Mouse (Mus musculus): ENCODE data around the gene Mgat5. TPM values are rescaled to one million over a fixed set of nuclear protein-coding genes. Genes with fewer than 3 reads are reported as not detected.

Gene Mgat5
- polyA plus RNA-seq, 1 experiment from 2014 or later, result 15.0 TPM

- Histone ChIP-seq H3K4me3 (no peak overlapping the region), H3K36me3 (no peaks in the 10 kb centered on the region), H3K9me3 (no peaks in the 10 kb centered on the region), H3K4me1 (replicated peaks) (peaks cover 32% of the 10 kb centered on the region), H3K27me3 (no peaks in the 10 kb centered on the region), H3K4me2 (no peak overlapping the region), H3K27ac (replicated peaks) (no peak overlapping the region), H3K9ac (no peak overlapping the region)
- 58% methylated on average over 4 of the region's 4 CpGs for WGBS
- ATAC-seq (ENCODE audit: low FRiP score, low read depth), result no peak
Observed at GRCm38 (mm10) chr1:127203231-127203764, 1.5 kb upstream of the Mgat5 start.

- no peaks in the 10 kb centered on the region for H3K27me3 ChIP-seq
- H3K36me3 ChIP-seq, result no peaks in the 10 kb centered on the region
- no peaks in the 10 kb centered on the region for H3K9me3 ChIP-seq
- peak overlapping the region; percentile 87 for H3K4me2 ChIP-seq
- H3K4me1 ChIP-seq (replicated peaks), result peaks cover 41% of the 10 kb centered on the region
- no peak for ATAC-seq (ENCODE audit: low FRiP score, low read depth)
- H3K9ac ChIP-seq, result peak overlapping the region; percentile 83
- under 1% methylated on average over 24 of the region's 24 CpGs for WGBS
- H3K27ac ChIP-seq (replicated peaks), result peak overlapping the region; percentile 91
- peak overlapping the region; percentile 72 for H3K4me3 ChIP-seq
Observed at GRCm38 (mm10) chr1:127205501-127206019, 745 bp downstream of the Mgat5 start.

GRCm38 (mm10) chr1:127206020-127206641, 1.3 kb downstream of the Mgat5 start:
- no peaks in the 10 kb centered on the region for H3K36me3 ChIP-seq
- H3K9me3 ChIP-seq, result no peaks in the 10 kb centered on the region
- peak overlapping the region; percentile 72 for H3K4me3 ChIP-seq
- WGBS, result under 1% methylated on average over 39 of the region's 39 CpGs
- peak; percentile 56 for ATAC-seq (ENCODE audit: low FRiP score, low read depth)
- peaks cover 41% of the 10 kb centered on the region for H3K4me1 ChIP-seq (replicated peaks)
- peak overlapping the region; percentile 83 for H3K9ac ChIP-seq
- H3K27ac ChIP-seq (replicated peaks), result peak overlapping the region; percentile 91
- peak overlapping the region; percentile 87 for H3K4me2 ChIP-seq
- no peaks in the 10 kb centered on the region for H3K27me3 ChIP-seq

GRCm38 (mm10) chr1:127206881-127207555, 2.2 kb downstream of the Mgat5 start:
- Histone ChIP-seq H3K9ac (peak overlapping the region; percentile 83), H3K9me3 (no peaks in the 10 kb centered on the region), H3K4me1 (replicated peaks) (peaks cover 41% of the 10 kb centered on the region), H3K27ac (replicated peaks) (peak overlapping the region; percentile 91), H3K27me3 (no peaks in the 10 kb centered on the region), H3K4me3 (peak overlapping the region; percentile 72), H3K36me3 (no peaks in the 10 kb centered on the region), H3K4me2 (peak overlapping the region; percentile 87)
- ATAC-seq (ENCODE audit: low FRiP score, low read depth), result no peak
- 59% methylated on average over 11 of the region's 11 CpGs for WGBS

DNA sequence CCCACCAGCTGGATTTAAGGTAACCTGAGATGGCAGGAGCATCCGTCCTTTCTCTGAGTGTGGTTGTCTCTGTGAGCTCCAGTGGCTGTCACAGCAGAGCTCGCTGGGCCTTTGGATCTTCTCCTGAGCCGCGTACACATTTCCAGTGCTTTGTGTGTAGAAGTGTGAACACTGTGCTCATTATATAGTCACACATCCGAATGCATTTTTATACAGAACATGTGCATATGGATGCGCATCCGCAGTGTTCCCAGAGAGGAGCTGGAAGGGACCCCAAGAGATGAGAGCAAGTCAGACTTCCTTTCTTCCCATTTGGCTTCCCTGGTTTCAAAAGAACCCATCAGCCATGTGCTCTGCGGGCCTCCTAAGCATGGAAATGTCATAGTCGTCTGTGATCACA, 3.4 kb downstream of the Mgat5 start:
- Histone ChIP-seq H3K27ac (replicated peaks) (no peak overlapping the region), H3K27me3 (no peaks in the 10 kb centered on the region), H3K9me3 (no peaks in the 10 kb centered on the region), H3K4me1 (replicated peaks) (peaks cover 41% of the 10 kb centered on the region), H3K36me3 (no peaks in the 10 kb centered on the region), H3K4me3 (peak overlapping the region; percentile 11; the same call in 1 of the 2 replicates), H3K9ac (no peak overlapping the region), H3K4me2 (peak overlapping the region; percentile 87)
- 71% methylated on average over 9 of the region's 9 CpGs for WGBS
- ATAC-seq (ENCODE audit: low FRiP score, low read depth), result no peak

- Histone ChIP-seq H3K4me2 (no peak overlapping the region), H3K4me1 (replicated peaks) (peaks cover 27% of the 10 kb centered on the region), H3K4me3 (no peak overlapping the region), H3K9me3 (no peaks in the 10 kb centered on the region), H3K27me3 (no peaks in the 10 kb centered on the region), H3K36me3 (no peaks in the 10 kb centered on the region), H3K9ac (no peak overlapping the region), H3K27ac (replicated peaks) (no peak overlapping the region)
- no peak for ATAC-seq (ENCODE audit: low FRiP score, low read depth)
- WGBS, result 20% methylated on average over 1 of the region's 1 CpGs
Observed at GRCm38 (mm10) chr1:127212812-127213211, 8.0 kb downstream of the Mgat5 start.

DNA sequence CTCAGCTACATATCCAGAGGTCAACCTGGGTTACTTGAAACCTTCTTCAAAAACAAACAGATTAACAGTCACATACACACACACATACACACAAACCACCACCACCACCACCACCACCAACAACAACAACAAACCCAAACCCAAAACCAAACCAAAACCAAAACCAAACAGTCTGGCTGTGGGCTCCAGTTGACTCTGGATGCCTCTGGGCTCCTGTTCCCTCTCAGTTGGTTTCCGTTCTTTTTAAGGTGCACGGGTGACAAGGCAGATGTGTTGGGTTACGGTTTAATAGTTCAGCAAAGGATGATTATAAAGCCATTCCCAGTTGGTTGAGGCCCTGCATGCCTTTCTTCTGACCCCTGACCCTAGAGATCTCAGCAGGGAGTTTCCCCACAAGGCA, 8.6 kb downstream of the Mgat5 start:
- Histone ChIP-seq H3K4me1 (replicated peaks) (peaks cover 21% of the 10 kb centered on the region), H3K4me2 (no peak overlapping the region), H3K36me3 (no peaks in the 10 kb centered on the region), H3K27ac (replicated peaks) (no peak overlapping the region), H3K9me3 (no peaks in the 10 kb centered on the region), H3K4me3 (no peak overlapping the region), H3K27me3 (no peaks in the 10 kb centered on the region), H3K9ac (no peak overlapping the region)
- no peak for ATAC-seq (ENCODE audit: low FRiP score, low read depth)
- 37% methylated on average over 3 of the region's 3 CpGs for WGBS

- H3K9me3 ChIP-seq, result no peaks in the 10 kb centered on the region
- 92% methylated on average over 8 of the region's 8 CpGs for WGBS
- no peak for ATAC-seq (ENCODE audit: low FRiP score, low read depth)
- no peaks in the 10 kb centered on the region for H3K36me3 ChIP-seq
- H3K4me3 ChIP-seq, result no peak overlapping the region
- H3K9ac ChIP-seq, result no peak overlapping the region
- no peaks in the 10 kb centered on the region for H3K27me3 ChIP-seq
- H3K27ac ChIP-seq (replicated peaks), result no peak overlapping the region
- H3K4me1 ChIP-seq (replicated peaks), result peaks cover 21% of the 10 kb centered on the region
- H3K4me2 ChIP-seq, result no peak overlapping the region
Observed at GRCm38 (mm10) chr1:127214585-127215232, 9.9 kb downstream of the Mgat5 start.

DNA sequence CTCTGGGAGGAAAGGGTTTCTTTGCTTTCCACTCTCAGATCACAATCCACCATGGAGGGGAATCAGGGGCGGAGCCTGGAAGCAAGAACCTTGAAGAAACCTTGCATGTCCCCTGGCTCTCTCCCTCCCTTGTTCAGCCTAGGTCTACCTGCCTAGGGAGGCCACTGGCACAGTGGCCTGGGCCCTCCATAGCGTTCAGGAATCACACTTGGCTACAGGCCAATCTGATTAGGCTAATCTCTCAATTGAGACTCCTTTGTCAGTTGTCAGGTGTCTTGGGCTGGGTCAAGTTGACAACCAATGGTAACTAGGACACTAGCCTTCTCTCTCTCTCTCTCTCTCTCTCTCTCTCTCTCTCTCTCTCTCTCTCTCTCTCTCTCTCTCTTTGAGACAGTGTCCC, 12.2 kb downstream of the Mgat5 start:
- H3K4me3 ChIP-seq, result no peak overlapping the region
- peaks cover 22% of the 10 kb centered on the region for H3K4me1 ChIP-seq (replicated peaks)
- no peak overlapping the region for H3K4me2 ChIP-seq
- 57% methylated on average over 2 of the region's 2 CpGs for WGBS
- ATAC-seq (ENCODE audit: low FRiP score, low read depth), result no peak
- no peak overlapping the region for H3K9ac ChIP-seq
- no peaks in the 10 kb centered on the region for H3K27me3 ChIP-seq
- no peaks in the 10 kb centered on the region for H3K9me3 ChIP-seq
- no peak overlapping the region for H3K27ac ChIP-seq (replicated peaks)
- no peaks in the 10 kb centered on the region for H3K36me3 ChIP-seq

GRCm38 (mm10) chr1:127217665-127218064, 12.8 kb downstream of the Mgat5 start:
- Histone ChIP-seq H3K4me1 (replicated peaks) (peaks cover 22% of the 10 kb centered on the region), H3K4me3 (no peak overlapping the region), H3K27ac (replicated peaks) (no peak overlapping the region), H3K9me3 (no peaks in the 10 kb centered on the region), H3K4me2 (no peak overlapping the region), H3K27me3 (no peaks in the 10 kb centered on the region), H3K36me3 (no peaks in the 10 kb centered on the region), H3K9ac (no peak overlapping the region)
- 85% methylated on average over 4 of the region's 4 CpGs for WGBS
- ATAC-seq (ENCODE audit: low FRiP score, low read depth), result no peak

- Histone ChIP-seq H3K9me3 (no peaks in the 10 kb centered on the region), H3K36me3 (no peaks in the 10 kb centered on the region), H3K4me1 (replicated peaks) (peaks cover 22% of the 10 kb centered on the region), H3K4me3 (no peak overlapping the region), H3K4me2 (no peak overlapping the region), H3K27ac (replicated peaks) (no peak overlapping the region), H3K9ac (no peak overlapping the region), H3K27me3 (no peaks in the 10 kb centered on the region)
- no peak for ATAC-seq (ENCODE audit: low FRiP score, low read depth)
- WGBS, result 89% methylated on average over 7 of the region's 7 CpGs
Observed at GRCm38 (mm10) chr1:127218182-127218581, 13.4 kb downstream of the Mgat5 start.

GRCm38 (mm10) chr1:127219161-127219560, 14.3 kb downstream of the Mgat5 start:
- Histone ChIP-seq H3K4me3 (no peak overlapping the region), H3K36me3 (no peaks in the 10 kb centered on the region), H3K9me3 (no peaks in the 10 kb centered on the region), H3K9ac (no peak overlapping the region), H3K4me2 (no peak overlapping the region), H3K27me3 (no peaks in the 10 kb centered on the region), H3K4me1 (replicated peaks) (peaks cover 22% of the 10 kb centered on the region), H3K27ac (replicated peaks) (no peak overlapping the region)
- WGBS, result 81% methylated on average over 4 of the region's 4 CpGs
- ATAC-seq (ENCODE audit: low FRiP score, low read depth), result no peak
